Mouse (Mus musculus): ENCODE measurements around the gene Sik1.

DNA sequence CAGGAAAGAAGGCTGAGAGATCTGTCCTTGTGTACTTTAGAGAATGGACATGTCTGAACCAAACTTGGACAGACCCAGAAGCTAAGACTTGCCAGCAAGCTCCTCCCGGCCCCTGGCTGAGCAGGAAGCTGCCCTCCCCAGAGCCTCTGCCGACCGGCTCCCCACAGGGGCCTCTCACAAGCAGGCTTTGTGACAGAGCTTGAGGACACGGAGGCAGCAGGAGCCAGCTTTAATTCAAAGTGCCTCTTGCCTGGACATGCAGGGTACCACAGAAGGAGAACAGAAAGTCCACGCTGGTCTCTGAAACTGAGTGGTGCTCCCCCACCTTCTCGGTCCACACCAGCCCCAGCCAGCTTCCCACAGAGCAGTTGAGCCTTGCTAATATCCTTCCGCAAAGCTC is 21.9 kb downstream of the Sik1 start:
- TF ChIP-seq POLR2A (IDR thresholded peaks at IDR 0.05; ENCODE audit: borderline replicate concordance, extremely low read depth, low read depth, low read length) (no peak), CTCF (IDR thresholded peaks at IDR 0.05; ENCODE audit: insufficient read depth, low read length) (no peak)
